Mouse (Mus musculus) spleen, postnatal 4 days (tissue): ENCODE results near the gene Dennd2c.
"Not testable (repeated sequence)": the region's sequence is repeated elsewhere in the genome, so short reads cannot be mapped to it uniquely, and the experiment has no call there.

Source experiments
- DNase-seq, 2 experiments: peaks; one replicate each; pipeline ENCODE4 v3.0.0; 2022; ENCODE audit warnings: low spot score in 2 of 2

Dennd2c gene

GRCm38 (mm10) chr3:103169771-103170170 is 67.4 kb downstream of the Dennd2c start:
- peak; percentile 80 to 93 for DNase-seq

- DNase-seq = peak; percentile 99 to 100
These were observed 69.3 kb downstream of the Dennd2c start, which contains the start of gene Bcas2 for GRCm38 (mm10) chr3:103171505-103172267. Gene Bcas2 (plus strand): TSS chr3:103171655.

- DNase-seq = no peak
These were observed 70.2 kb downstream of the Dennd2c start for GRCm38 (mm10) chr3:103172615-103173014.

- no peak for DNase-seq
These were observed 74.3 kb downstream of the Dennd2c start for GRCm38 (mm10) chr3:103176740-103177139.

- no peak for DNase-seq
These were observed 77.1 kb downstream of the Dennd2c start for GRCm38 (mm10) chr3:103179527-103179926.

- DNase-seq = no peak
These were observed 78.8 kb downstream of the Dennd2c start for GRCm38 (mm10) chr3:103181171-103181570.

- no peak for DNase-seq
These were observed 80.4 kb downstream of the Dennd2c start for GRCm38 (mm10) chr3:103182821-103183220.

GRCm38 (mm10) chr3:103184467-103184866 is 82.1 kb downstream of the Dennd2c start:
- not testable (repeated sequence) for DNase-seq

GRCm38 (mm10) chr3:103188451-103188850 is 86.0 kb downstream of the Dennd2c start:
- DNase-seq = no peak

- no peak for DNase-seq
These were observed 86.5 kb downstream of the Dennd2c start for GRCm38 (mm10) chr3:103188856-103189255.

- no peak for DNase-seq
These were observed 89.8 kb downstream of the Dennd2c start for GRCm38 (mm10) chr3:103192161-103192560.

GRCm38 (mm10) chr3:103193186-103193585 is 90.8 kb downstream of the Dennd2c start:
- no peak for DNase-seq

- DNase-seq = no peak
These were observed 94.0 kb downstream of the Dennd2c start for GRCm38 (mm10) chr3:103196320-103196823.

- no peak for DNase-seq
These were observed 97.0 kb downstream of the Dennd2c start for GRCm38 (mm10) chr3:103199386-103199785.

GRCm38 (mm10) chr3:103201105-103201504 is 98.7 kb downstream of the Dennd2c start:
- DNase-seq = not testable (repeated sequence)

GRCm38 (mm10) chr3:103203554-103203953 is 101.2 kb downstream of the Dennd2c start:
- no peak for DNase-seq

GRCm38 (mm10) chr3:103204445-103204844 is 102.0 kb downstream of the Dennd2c start:
- DNase-seq = no peak

- DNase-seq = no peak
These were observed 104.0 kb downstream of the Dennd2c start for GRCm38 (mm10) chr3:103206393-103206792.

GRCm38 (mm10) chr3:103207749-103208148 is 105.3 kb downstream of the Dennd2c start:
- DNase-seq = no peak

- DNase-seq = no peak
These were observed 105.8 kb downstream of the Dennd2c start for GRCm38 (mm10) chr3:103208237-103208636.

- DNase-seq = no peak
These were observed 108.7 kb downstream of the Dennd2c start for GRCm38 (mm10) chr3:103211101-103211500.

- DNase-seq = no peak
These were observed 109.7 kb downstream of the Dennd2c start for GRCm38 (mm10) chr3:103212142-103212541.

GRCm38 (mm10) chr3:103213537-103213936 is 111.1 kb downstream of the Dennd2c start:
- DNase-seq = no peak
